Mouse (Mus musculus) thymus, adult 2 months (tissue): ENCODE results near the gene Nfkb1.

Experiments
- CTCF ChIP-seq: fragments of 200-500 bp; IDR thresholded peaks from 2 replicates; pipeline ENCODE4 v1.5.1; 2012; ENCODE audit warnings: mild to moderate bottlenecking, control low read depth, low read length, moderate library complexity, borderline replicate concordance; ENCODE audit not compliant: control insufficient read depth, poor library complexity, insufficient read depth; ENCODE audit errors: extremely low read depth
- POLR2A ChIP-seq: fragments of 200-500 bp; IDR thresholded peaks from 2 replicates; pipeline ENCODE4 v1.6.1; 2012; ENCODE audit warnings: mild to moderate bottlenecking, low read length, control low read depth, moderate library complexity; ENCODE audit not compliant: control insufficient read depth, poor library complexity, insufficient read depth; ENCODE audit errors: extremely low read depth

DNA sequence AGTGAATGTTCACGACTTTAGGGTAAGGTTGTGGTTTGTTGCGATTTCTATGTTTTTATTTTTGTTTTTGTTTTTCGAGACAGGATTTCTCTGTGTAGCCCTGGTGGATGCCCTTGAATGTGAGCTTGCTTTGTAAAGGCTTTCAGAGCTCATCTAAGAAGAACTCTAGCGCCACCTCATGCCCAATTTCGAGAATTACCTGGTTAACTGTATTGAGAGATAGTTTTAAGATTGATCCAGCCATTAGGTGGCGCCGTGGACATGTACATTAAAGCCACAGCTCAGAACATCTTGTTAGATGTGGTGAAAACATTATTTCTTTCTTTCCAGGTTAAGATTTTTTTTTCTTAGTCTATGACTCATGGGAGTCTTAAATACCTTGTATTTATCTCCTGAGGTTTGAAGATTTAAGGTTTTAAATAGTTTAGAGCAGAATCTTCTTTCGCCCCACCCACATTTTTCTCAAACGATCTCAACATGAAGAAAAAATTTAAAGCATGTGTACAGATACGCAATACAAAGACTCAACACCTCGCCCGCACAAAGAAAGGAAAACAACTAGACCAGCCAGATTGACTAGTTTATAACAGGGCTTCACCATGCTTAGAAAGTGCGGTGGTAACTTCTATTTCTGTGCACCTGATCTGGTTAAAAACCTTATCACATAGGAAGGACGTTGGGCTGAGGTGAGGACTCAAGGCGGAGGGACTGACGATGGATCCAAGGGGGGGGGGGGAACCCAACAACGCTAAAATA is 40.1 kb upstream of the Nfkb1 start:
- TF ChIP-seq CTCF: no peak
- TF ChIP-seq POLR2A: no peak
